Mouse (Mus musculus): ENCODE measurements around the gene Tex30. TPM values are rescaled to one million over a fixed set of nuclear protein-coding genes. Genes with fewer than 3 reads are reported as not detected.

Gene Tex30
- polyA plus RNA-seq, 1 experiment from 2014 or later = 109 TPM

Other genes with a start within 250 kb of the Tex30 start
- gene Tpp2, start 168.8 kb downstream of the Tex30 start, polyA plus RNA-seq (2016; fragmentation: Nextera tagmentation; extraction: Ambion mirVana) = 64.4 and 67.0 TPM in 2 replicates
- 0.88 and 1.5 TPM in 2 replicates for gene Mettl21c, start 82.4 kb downstream of the Tex30 start, polyA plus RNA-seq (2016; fragmentation: Nextera tagmentation; extraction: Ambion mirVana)
- 0.14 and 0.29 TPM in 2 replicates for gene Gm8251, start 40.5 kb downstream of the Tex30 start, polyA plus RNA-seq (2016; fragmentation: Nextera tagmentation; extraction: Ambion mirVana)
- gene Kdelc1, start 16.4 kb upstream of the Tex30 start, polyA plus RNA-seq (2016; fragmentation: Nextera tagmentation; extraction: Ambion mirVana) = 51.3 and 55.0 TPM in 2 replicates
- gene Bivm, start 16.5 kb upstream of the Tex30 start, polyA plus RNA-seq (2016; fragmentation: Nextera tagmentation; extraction: Ambion mirVana) = 29.2 and 29.3 TPM in 2 replicates
- gene Ercc5, start 45.3 kb upstream of the Tex30 start, polyA plus RNA-seq (2016; fragmentation: Nextera tagmentation; extraction: Ambion mirVana) = 44.5 and 45.0 TPM in 2 replicates
- not detected in 2 replicates for gene Mettl21e, start 116.5 kb upstream of the Tex30 start, polyA plus RNA-seq (2016; fragmentation: Nextera tagmentation; extraction: Ambion mirVana)